ENCODE assay signal across 19 mouse cellular contexts in genomic region chr9:67331281-67331680, GRCm38 (mm10).
"Had no signal": no experiment of that assay in that cellular context is flagged by ENCODE, and none has a peak within 500 bp of the region (broad histone marks: within the 10 kb centered on the region; RNA-seq: fewer than 3 reads in every experiment).

No protein-coding gene starts in this region.

- DNase-seq: cerebellum, adult 9-10 months; cerebellum, adult 9-11 months; cerebellum, postnatal 10 days; cerebellum, postnatal 14 days; cerebellum, postnatal 25 days; cerebellum, postnatal 36 days; embryo, embryonic 11 days; forebrain, postnatal 0 days; gastrocnemius, adult 2 months; gastrocnemius, postnatal 10 days; gastrocnemius, postnatal 14 days; gastrocnemius, postnatal 36 days; heart, adult 11 months; heart, adult 18-20 months; heart, adult 2 months had no signal

- ATAC-seq: forebrain, embryonic 13.5 days; forebrain, embryonic 14.5 days; forebrain, embryonic 15.5 days; forebrain, embryonic 16.5 days; forebrain, postnatal 0 days had no signal
